Mouse (Mus musculus): ENCODE results near the gene D930048N14Rik. TPM values are rescaled to one million over a fixed set of nuclear protein-coding genes. Genes with fewer than 3 reads are reported as not detected.
"Not testable (repeated sequence)": the region's sequence is repeated elsewhere in the genome, so short reads cannot be mapped to it uniquely, and the experiment has no call there.

Gene D930048N14Rik
- total RNA-seq (2015; ENCODE audit: low replicate concordance): not detected in 2 replicates
- total RNA-seq (2017; ENCODE audit: low replicate concordance): not detected in 2 replicates

DNA sequence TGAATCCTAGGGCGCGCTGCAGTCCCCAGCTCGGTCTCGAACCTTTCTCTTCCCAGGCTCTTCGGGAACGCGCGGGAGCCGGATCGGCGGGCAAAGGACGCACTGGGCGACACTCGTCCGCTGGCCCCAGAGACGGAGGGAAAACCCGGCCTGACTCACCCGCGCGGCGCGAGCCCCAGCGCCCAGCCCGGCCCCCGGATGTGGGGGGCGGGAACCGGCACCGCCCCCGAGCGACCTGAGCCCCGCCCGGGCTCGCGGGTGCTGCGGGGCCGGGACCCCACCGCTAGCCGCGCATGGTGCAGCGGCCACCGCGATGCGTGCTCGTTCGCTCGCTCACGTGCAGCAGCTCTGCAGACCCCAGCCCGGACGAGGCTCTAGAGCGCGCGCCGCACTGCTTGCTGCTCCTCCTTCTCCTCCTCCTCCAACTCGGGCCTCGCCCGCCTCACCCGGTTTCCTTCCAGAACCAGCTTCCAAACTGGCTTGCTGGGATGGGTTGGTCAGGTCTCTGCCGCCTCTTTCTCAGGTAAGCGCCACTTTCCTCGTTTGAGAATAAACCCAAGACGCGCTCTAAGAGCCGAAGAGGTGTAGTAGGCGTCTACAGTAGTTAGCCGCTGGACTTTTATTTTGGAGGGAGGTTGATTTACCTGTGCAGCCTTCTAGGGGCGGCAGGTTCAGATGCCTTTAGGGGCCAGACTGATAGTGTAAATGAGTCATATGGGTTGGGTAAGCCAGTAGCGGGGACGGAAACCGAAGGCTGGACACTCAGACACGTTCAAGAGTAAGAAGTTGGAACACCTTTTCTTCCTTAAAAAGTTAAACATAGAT is at the start of gene D930048N14Rik, which contains the start of gene N4bp3:
Gene D930048N14Rik, plus strand, starts transcription at position 264 of the 825 bp plus-strand sequence.
Gene N4bp3, minus strand, starts transcription at position 152 of the 825 bp plus-strand sequence.
- no peak for ATAC-seq (replicated peaks; ENCODE audit: low FRiP score, poor library complexity, severe bottlenecking)

- no peak for ATAC-seq (replicated peaks; ENCODE audit: low FRiP score, poor library complexity, severe bottlenecking)
Observed at GRCm38 (mm10) chr11:51602253-51602652, 48.5 kb upstream of the D930048N14Rik start.

DNA sequence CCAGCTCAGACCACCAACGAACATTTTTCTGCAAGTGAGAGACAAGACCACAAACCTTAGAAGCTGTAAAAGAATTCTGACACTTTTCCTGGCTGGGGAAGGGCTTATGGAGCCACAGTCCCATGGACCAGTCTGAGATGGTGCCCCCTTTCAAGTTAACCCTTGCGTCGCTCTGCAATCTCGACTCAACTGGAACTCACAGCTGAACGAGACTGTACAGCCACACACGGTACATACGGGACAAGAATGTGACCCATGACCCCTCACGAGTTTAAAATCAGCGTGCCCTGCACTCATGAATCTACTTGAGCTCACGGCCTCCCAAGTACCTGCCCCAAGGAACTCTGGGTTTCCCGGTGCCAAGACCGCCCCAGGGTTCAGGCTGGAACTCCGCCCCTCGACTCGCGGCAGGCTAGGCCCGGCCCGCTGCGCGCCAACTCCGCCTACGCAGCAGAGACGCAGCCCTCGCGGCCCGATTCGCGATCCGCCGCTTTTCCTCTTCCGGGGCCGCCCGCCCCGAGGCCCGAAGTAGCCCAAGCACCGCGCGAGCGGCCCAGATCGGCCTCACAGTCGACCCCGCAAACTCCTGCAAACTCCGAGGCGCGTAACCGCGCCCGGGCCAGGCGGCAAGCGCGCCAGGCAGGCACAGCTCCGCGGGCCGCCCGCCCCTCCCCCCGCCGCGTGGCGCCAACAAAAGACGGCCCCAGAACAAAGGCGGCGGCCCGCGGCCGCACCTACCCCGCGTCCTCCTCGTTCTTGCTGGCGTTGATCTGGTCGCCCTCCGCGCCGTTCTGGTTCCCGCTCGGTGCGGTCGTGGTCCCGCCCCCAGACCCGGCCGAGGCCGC is 44.9 kb upstream of the D930048N14Rik start:
- ATAC-seq (replicated peaks; ENCODE audit: low FRiP score, poor library complexity, severe bottlenecking): peak; percentile 85

DNA sequence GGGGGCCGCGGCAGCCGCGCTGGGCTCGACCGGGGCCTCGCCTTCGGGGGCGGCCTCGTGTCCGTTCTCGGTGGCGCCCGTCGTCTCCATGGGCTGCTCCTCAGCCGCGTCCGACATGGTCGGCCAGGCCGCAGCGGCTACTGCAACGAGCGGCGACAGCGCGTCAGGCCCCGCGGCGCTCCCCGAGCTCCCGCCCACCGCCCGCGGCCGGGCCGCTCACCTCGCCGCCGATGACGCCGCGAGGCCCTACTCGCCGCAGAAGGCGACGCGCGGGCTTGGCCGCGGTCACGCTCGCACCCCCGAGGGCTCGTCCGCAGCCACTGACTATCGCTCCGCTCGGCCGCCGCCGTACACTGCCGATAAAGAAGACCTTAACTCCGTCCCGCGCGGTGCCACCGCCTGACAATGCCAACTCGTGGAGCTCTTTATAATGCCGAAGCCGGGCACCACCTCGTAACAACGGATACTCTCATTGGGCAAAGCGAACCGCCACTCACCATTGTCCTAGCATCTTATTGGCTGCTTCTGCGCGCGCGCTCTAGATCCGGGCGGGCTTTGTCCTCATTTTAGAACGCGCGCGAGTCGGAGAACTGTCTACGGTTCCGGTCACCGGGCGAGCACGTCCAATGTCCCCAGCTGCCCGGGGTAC is 44.2 kb upstream of the D930048N14Rik start, which contains the start of gene Hnrnpab:
Gene Hnrnpab, minus strand, starts transcription at position 401 of the 649 bp plus-strand sequence.
- peak; percentile 81 for ATAC-seq (replicated peaks; ENCODE audit: low FRiP score, poor library complexity, severe bottlenecking)

- ATAC-seq (replicated peaks; ENCODE audit: low FRiP score, poor library complexity, severe bottlenecking): peak; percentile 58
Observed at GRCm38 (mm10) chr11:51607096-51607738, 43.5 kb upstream of the D930048N14Rik start.

DNA sequence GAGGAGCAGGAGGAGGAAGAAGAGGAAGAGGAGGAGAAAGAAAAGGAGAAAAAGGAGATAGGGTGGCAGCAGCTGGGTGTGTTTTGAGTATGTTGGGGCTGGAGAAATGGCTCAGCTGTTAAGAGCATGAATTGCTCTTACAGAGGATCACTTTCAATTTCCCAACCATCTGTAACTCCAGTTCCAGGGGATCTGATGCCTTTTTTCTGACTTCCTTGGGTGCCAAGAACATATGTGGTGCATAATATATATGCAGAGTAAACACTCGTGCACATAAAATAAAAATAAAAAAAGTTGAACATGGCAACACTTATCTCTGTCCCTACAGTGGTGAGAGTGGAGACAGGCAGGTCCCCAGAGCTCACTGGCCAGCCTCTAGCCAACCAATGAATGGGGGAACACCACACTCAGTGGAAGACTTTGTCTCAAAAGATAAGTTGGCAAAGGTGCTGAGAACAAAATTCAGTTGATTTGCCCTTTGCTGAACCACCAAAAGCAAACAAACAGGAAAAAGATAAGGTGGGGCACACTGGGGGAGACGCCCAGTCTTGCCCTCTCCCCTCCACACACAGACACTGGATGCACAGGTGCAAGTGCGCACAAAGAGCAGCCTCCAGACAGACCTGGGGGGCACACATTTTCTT is 41.4 kb upstream of the D930048N14Rik start:
- ATAC-seq (replicated peaks; ENCODE audit: low FRiP score, poor library complexity, severe bottlenecking): peak; percentile 11; the same call in 1 of the 2 replicates

DNA sequence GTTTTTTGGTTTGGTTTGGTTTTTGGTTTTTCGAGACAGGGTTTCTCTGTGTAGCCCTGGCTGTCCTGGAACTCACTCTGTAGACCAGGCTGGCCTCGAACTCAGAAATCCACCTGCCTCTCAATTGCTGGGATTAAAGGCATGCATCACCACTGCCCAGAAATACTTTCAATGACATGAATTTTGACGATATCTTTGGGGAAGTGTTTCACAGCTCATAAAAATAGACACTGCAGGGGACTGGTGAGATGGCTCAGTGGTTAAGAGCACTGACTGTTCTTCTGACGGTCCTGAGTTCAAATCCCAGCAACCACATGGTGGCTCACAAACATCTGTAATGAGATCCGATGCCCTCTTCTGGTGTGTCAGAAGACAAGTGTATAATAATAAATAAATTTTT is 40.8 kb upstream of the D930048N14Rik start:
- ATAC-seq (replicated peaks; ENCODE audit: low FRiP score, poor library complexity, severe bottlenecking): not testable (repeated sequence)

DNA sequence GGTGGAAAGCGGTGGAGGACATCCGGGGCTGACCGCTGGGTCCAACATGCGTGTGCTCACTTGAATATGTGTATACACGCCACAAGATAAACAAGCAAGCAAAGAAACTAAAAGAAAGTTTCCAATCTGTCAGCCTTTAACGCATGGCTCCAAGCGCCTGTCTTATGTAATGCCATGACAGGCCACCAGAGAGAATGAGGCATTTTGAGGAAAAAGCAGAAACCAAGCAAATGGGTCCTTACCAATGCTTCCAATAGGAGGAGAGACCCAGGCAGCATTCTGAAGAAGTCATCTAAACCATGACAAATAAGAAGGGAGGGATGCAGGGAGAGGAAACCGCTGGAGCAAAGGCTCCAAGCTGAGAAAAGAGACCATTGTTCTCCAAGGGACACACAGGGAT is 36.5 kb upstream of the D930048N14Rik start:
- ATAC-seq (replicated peaks; ENCODE audit: low FRiP score, poor library complexity, severe bottlenecking): no peak

DNA sequence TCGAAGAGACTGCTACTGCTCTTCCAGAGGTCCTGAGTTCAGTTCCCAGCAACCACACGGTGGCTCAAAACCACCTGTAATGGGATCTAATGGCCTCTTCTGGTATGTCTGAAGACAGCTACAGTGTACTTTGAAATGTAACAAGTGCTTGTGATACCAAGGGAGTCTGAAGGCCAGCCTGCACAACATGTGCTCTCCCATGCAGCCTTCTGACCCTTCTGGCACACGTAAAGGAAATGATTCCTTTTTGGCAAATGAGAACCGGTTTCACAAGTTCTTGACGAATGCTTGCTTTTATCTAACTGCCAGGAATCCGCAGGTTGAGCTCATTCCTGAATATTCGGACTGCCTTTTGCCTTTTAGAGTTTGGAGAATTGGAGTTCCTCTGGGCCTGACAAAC is 35.6 kb upstream of the D930048N14Rik start:
- ATAC-seq (replicated peaks; ENCODE audit: low FRiP score, poor library complexity, severe bottlenecking): no peak

GRCm38 (mm10) chr11:51615601-51616000 is 35.2 kb upstream of the D930048N14Rik start:
- ATAC-seq (replicated peaks; ENCODE audit: low FRiP score, poor library complexity, severe bottlenecking): peak; percentile 85

GRCm38 (mm10) chr11:51616113-51616512 is 34.6 kb upstream of the D930048N14Rik start:
- ATAC-seq (replicated peaks; ENCODE audit: low FRiP score, poor library complexity, severe bottlenecking): not testable (repeated sequence)

DNA sequence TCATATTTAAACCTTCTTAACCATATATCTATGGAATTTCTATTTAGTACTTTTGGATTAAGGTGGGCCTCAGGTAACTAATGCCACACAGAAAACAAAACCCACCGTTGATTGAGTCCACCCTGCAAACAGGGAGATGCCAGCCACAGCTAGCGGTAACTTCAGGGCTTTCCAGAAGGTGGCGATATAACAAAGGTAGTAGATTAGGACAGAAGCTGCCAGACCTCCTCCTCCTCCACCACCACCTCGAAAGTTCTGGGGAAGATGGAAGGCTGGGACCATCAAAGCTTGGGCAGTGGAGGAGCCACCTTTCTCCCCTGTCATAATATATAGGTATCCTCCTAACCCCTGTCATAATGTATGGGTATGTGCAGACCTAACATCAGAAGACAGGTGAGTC is 33.1 kb upstream of the D930048N14Rik start:
- peak; percentile 41; the same call in 1 of the 2 replicates for ATAC-seq (replicated peaks; ENCODE audit: low FRiP score, poor library complexity, severe bottlenecking)

- ATAC-seq (replicated peaks; ENCODE audit: low FRiP score, poor library complexity, severe bottlenecking): no peak
Observed at GRCm38 (mm10) chr11:51618894-51619408, 31.8 kb upstream of the D930048N14Rik start.

- peak; percentile 78 for ATAC-seq (replicated peaks; ENCODE audit: low FRiP score, poor library complexity, severe bottlenecking)
Observed at GRCm38 (mm10) chr11:51619409-51620060, 31.2 kb upstream of the D930048N14Rik start, which contains the start of gene Nhp2. Gene Nhp2, plus strand, starts transcription at chr11:51619735.

DNA sequence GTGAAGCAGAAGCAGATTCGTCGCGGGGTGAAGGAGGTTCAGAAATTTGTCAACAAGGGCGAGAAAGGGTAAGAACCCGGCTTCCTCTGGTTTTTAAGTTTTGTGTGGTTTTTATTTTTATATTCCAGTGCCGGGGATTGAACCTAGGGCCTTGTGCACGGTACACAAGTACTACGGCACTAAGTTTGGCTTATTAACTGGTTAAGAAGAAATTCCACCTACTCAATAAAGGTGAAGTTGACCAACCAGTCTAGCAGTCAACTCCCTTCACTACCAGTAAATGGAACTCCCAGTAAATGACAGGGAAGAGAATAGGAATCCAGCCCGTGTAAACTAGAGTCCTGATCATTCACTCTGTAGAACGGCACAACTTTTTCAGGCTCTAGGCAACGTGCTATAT is 30.7 kb upstream of the D930048N14Rik start:
- ATAC-seq (replicated peaks; ENCODE audit: low FRiP score, poor library complexity, severe bottlenecking): no peak

DNA sequence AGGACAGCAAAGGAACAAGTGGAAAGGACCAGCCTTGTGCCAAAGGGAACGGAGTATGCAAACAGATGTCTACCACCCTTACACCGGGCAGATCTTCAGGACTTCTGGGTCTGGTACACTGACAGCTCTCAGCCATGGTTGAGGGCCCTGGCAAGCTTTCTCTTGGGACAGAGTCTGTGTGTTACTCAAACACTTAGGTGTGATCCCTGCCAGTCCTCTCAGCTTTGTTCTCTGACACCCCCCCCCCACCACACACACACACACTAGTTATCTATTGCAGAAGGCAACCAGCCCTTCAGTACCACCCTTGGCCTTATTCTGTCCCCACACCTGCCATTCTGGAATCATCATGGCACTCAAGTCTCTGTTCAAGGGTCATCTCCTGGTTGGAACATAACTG is 29.0 kb upstream of the D930048N14Rik start:
- no peak for ATAC-seq (replicated peaks; ENCODE audit: low FRiP score, poor library complexity, severe bottlenecking)

DNA sequence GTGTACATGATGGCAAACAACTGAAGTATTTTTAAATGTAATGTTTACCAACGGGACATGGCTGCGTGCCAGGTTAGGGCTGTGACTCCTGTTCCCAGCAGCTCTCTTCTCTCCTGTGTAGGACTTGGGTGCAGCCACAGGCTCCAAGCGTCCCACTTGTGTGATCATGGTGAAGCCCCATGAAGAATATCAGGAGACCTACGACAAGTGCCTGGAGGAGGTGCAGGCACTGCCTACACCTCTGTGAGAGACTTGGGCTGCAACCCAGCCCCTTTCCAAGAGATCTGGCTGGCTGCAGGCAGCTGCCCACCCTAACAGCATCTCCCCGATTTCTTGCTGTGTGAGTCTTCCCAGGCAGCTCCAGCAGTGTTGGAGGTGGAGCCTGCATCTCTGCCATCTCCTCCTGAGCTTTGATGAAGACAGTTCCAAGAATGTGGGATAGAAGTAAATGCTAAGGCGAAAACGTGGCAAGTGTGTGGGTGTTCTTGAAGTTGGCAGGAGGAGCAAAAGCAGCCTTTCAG is 27.7 kb upstream of the D930048N14Rik start:
- no peak for ATAC-seq (replicated peaks; ENCODE audit: low FRiP score, poor library complexity, severe bottlenecking)

Data from erythroid progenitor cell, adult 5-6 weeks (primary cell).